Mouse (Mus musculus) adrenal gland, adult (tissue): ENCODE measurements around the gene Ina.

Experiments
- DNase-seq, 2 experiments: peaks; one replicate each; pipeline ENCODE4 v3.0.0; 2022 to 2023; ENCODE audit warnings: low spot score in 1 of 2; ENCODE audit not compliant: inconsistent age in 2 of 2

The Ina gene

DNA sequence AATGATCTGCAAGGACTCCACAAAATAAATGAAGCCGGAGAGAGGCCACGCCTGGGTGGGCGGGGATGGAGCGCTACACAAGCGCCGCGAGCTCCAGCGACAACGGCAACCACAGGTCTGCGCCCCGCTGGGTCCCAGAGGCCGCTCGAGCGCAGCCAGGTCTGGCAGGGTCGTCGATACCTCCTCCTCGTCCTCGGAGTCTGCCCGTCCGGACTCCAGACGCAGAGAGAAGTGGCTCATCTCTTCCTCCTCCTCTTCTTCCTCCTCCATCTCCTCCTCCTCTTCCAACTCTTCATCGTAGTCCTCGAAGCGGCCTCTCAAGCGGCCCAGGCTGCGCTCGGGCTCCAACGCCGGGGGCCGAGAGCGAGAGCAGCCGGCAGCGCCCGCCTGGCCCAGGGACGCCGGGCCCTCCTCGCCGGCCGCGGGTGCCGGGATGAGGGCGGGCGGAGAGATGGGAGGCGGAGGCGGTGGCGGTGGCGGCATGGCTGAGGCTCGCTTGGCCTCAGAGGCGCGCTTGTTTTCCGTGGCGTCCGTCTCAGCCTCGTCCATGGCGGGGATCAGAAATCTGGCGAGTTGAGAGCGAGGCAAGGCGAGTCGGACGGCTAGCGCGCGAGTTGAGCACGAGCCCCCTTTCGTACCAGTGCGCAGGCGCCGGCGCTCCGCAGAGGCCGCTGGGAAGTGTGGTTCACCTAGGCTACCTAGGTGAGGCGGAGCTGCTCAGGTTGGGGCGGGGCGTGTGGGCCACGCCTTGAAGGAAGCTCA lies 36.0 kb downstream of the Ina start, which contains the start of gene Pcgf6:
Gene Pcgf6, minus strand, starts transcription at position 636 of the 762 bp plus-strand sequence.
- peak; percentile 81 to 93 for DNase-seq

DNA sequence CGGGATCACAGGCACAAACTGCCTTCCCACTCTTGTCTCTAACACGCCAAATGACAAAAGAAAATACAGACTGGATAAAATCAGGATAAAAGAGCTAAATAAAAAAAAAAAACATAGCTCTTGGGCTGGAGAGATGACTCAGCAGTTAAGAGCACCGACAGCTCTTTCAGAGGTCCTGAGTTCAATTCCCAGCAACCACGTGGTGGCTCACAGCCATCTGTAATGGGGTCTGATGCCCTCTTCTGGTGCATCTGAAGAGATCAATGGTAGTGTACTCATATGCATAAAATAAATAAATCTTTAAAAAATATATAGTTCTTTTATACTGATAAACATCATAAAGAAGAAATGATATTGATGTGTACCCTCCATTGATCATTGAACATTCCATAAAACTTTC lies 38.4 kb downstream of the Ina start:
- no peak for DNase-seq

DNA sequence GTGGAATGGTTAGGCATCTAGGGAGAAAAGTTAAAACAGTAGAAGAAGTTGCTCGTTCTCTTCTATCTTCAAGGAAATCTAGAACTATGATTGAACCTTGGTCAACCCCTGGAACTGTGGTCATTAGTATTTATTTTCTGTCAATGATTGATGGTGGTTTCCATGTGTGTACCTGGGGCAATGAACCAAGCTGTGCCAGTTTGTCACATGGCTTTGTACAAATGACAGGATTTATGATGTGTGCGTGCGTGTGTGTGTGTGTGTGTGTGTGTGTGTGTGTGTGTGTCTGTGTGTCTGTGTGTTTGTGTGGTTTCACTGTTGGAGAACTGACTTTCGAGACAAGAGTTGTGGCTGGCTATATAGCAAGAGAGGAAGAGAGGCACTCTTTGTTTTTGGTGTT lies 39.0 kb downstream of the Ina start:
- no peak for DNase-seq

DNA sequence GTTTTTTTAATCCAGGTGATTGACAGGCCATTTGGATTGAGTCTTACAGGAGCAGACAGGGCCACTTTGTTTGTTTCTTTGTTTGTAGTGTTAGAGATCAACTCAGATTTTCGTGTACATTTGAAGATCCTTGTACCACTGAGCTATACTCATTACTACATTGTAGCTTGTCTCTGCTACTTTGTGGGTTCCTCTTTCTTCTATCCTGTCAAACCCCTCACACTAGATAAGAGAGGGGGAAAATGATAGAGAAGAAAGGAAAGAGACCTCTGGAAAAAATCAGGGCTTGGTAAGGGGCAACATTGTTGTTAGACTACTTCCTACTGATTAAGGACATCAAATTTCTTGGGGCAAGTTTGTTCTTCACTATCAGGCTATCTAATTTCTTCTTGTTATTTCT lies 43.2 kb downstream of the Ina start:
- no peak for DNase-seq

DNA sequence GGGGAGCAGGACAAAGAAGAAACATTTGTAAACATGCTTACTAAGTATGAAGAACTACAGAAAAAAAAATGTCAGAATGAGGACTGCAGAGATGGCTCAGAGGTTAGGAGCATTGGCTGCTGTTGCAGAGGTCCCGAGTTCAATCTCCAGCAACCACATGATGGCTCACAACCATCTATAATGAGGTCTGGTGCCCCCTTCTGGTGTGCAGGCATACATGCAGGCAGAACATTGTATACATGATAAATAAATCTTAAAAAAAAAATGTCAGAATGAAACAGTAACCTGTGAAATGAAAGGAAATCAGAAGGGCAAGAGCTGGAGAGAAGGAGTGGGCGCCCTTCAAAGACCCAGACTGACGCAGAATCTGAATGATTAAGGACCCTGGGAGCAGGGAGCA lies 51.4 kb downstream of the Ina start:
- no peak for DNase-seq

DNA sequence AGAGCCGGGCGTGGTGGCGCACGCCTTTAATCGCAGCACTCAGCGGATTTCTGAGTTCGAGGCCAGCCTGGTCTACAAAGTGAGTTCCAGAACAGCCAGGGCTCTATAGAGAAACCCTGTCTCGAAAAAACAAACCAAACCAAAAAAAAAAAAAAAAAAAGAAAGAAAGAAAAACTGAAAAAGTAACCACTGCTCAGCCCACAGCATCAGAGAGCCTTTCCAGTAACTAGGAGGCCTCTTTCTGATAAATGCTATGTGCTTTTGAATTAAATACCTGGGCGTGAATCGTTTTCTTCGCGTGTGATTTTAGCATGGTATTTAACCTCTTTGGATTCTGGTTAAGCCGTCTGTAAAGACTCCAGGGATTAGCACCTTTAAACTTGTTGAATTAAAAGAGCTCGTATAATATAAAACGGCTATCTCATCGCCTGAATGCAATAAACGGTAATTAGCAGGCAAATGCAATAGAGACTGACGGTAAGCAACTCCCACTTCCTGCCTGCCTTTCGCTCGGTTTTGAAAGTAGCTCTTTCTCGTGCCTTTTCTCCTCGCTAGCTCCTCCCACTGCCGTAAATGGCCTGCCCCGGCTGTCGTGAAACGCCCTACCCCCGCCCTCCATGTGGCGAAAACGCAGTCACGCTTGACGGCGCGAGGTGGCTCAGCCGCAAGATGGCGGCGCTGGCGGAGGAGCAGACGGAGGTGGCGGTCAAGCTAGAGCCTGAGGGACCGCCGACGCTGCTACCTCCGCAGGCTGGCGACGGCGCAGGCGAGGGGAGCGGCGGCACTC lies 52.8 kb downstream of the Ina start, which contains the start of gene Taf5:
Gene Taf5, plus strand, starts transcription at position 651 of the 787 bp plus-strand sequence.
- peak; percentile 97 to 99 for DNase-seq

DNA sequence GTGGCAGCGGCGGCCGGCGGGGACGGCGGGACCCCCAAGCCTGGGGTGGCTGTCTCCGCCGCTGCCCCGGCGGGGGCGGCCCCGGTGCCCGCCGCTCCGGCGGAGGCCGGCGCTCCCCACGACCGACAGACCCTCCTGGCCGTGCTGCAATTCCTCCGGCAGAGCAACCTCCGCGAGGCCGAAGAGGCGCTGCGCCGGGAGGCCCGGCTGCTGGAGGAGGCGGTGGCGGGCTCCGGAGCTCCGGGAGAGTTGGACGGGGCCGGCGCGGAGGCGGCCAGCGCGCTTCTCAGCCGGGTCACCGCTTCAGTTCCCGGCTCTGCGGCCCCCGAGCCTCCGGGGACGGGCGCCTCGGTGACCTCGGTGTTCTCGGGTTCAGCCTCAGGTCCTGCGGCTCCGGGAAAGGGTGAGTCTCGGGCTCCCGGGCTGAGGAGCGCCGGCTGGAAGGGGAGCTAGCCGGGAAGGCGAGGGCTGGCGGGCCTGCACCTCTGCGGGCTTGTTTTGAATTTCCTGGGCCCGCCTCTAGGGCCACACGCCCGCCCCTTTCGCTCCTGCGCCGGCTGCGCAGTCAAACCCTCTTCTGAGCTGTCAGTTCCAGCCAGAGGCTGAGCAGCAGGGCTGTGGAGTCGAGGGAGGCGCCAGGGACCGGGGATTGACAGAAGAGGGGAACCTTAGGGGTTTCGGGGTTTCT lies 53.6 kb downstream of the Ina start:
- peak; percentile 91 to 95 for DNase-seq
